Mouse (Mus musculus) heart, embryonic 10.5 days (tissue): ENCODE results near the gene Tns1. TPM values are rescaled to one million over a fixed set of nuclear protein-coding genes. Genes with fewer than 3 reads are reported as not detected.

Experiments used
- DNase-seq: peaks from one replicate; pipeline ENCODE4 v3.0.0-alpha.2; 2017; ENCODE audit warnings: low spot score
- H3K27ac ChIP-seq: fragments of 300-500 bp; sonication (generic); 2 replicates; pipeline ENCODE4 v1.5.1; 2016; ENCODE audit warnings: mild to moderate bottlenecking
- H3K27me3 ChIP-seq: fragments of 300-500 bp; sonication (generic); 2 replicates; pipeline ENCODE4 v1.6.1; 2016; ENCODE audit warnings: mild to moderate bottlenecking; ENCODE audit not compliant: poor library complexity, insufficient read depth, severe bottlenecking
- H3K36me3 ChIP-seq: fragments of 300-500 bp; sonication (generic); 2 replicates; pipeline ENCODE4 v1.6.1; 2016; ENCODE audit warnings: mild to moderate bottlenecking, moderate library complexity
- H3K4me1 ChIP-seq: fragments of 300-500 bp; sonication (generic); 2 replicates; pipeline ENCODE4 v1.6.1; 2016; ENCODE audit warnings: mild to moderate bottlenecking
- H3K4me3 ChIP-seq: fragments of 300-500 bp; sonication (generic); 2 replicates; pipeline ENCODE4 v1.5.1; 2016; ENCODE audit warnings: mild to moderate bottlenecking, moderate library complexity
- H3K9me3 ChIP-seq: fragments of 300-500 bp; sonication (generic); 2 replicates; pipeline ENCODE4 v1.6.1; 2016; ENCODE audit warnings: mild to moderate bottlenecking, moderate library complexity
- WGBS: fragments of 180-500 bp; shearing (Covaris S2); methylation state at CpG from one replicate; pipeline ENCODE4 v1.1.7; 2016; 5-methylcytosine and 5-hydroxymethylcytosine counted together
- polyA plus RNA-seq: library from polyadenylated mRNA; unstranded; fragments of >200 nt; fragmentation: Nextera tagmentation; extraction: Ambion mirVana; gene quantifications from 2 replicates; pipeline ENCODE4 v1.2.1, GENCODE M21; 2016

Gene Tns1
- polyA plus RNA-seq, 1 experiment from 2014 or later = 49.8 TPM

DNA sequence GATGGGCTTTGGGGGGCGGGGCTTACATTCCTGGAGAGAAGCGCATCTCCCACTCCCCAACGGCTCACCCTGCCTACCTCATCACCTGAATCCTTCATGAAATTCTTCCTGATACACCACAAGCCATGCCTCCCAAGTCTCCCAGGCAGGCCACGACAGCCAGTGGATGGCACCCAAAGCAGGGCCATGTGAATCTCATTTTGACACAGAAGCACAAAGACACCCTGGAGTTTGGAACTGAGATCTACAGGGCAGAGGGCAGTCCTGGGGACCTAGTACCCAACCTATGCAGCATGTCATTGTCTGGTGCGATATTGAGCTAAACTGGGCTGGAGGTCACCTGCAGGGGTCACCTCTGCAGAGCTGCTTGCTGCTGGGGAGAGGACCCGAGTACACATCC, 104.0 kb downstream of the Tns1 start:
- H3K9me3 ChIP-seq = no peaks in the 10 kb centered on the region
- WGBS = 44% methylated on average over 6 of the region's 6 CpGs

GRCm38 (mm10) chr1:74017399-74018172, 106.7 kb downstream of the Tns1 start:
- Histone ChIP-seq H3K36me3 (peaks cover 8% of the 10 kb centered on the region; the same call in 1 of the 2 replicates), H3K4me1 (peaks cover 83% of the 10 kb centered on the region), H3K27me3 (no peaks in the 10 kb centered on the region; the same call in 1 of the 2 replicates), H3K27ac (peak overlapping the region; percentile 83), H3K4me3 (no peak overlapping the region), H3K9me3 (no peaks in the 10 kb centered on the region)
- DNase-seq = no peak
- 79% methylated on average over 9 of the region's 9 CpGs for WGBS

More for the DNA sequence above, 104.0 kb downstream of the Tns1 start:
- DNase-seq = no peak
- no peaks in the 10 kb centered on the region for H3K27me3 ChIP-seq
- peak overlapping the region; percentile 77; the same call in 1 of the 2 replicates for H3K27ac ChIP-seq
- H3K4me1 ChIP-seq = peaks cover 87% of the 10 kb centered on the region
- H3K4me3 ChIP-seq = no peak overlapping the region
- no peaks in the 10 kb centered on the region for H3K36me3 ChIP-seq

DNA sequence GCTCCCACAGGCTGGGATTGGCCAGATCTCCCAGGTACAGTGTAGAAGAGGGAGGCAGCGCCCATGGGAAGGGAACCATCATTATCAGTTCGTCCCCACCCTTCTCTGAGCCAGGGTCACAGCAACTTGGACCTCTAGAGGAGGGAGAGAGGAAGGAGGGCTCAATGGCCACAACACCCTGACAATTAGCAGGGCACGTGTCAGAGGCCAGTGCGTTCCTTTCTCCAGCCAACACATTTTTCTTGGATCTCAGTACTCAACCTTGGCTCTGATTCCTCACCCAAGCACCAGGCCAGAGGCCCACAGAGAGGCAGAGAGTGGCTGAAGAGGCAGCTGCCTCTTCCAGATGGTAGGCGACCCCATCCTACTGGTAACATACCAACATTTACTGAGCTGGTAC, 107.6 kb downstream of the Tns1 start:
- Histone ChIP-seq H3K36me3 (peaks cover 8% of the 10 kb centered on the region; the same call in 1 of the 2 replicates), H3K4me1 (peaks cover 82% of the 10 kb centered on the region), H3K27me3 (no peaks in the 10 kb centered on the region; the same call in 1 of the 2 replicates), H3K4me3 (no peak overlapping the region), H3K9me3 (no peaks in the 10 kb centered on the region), H3K27ac (peak overlapping the region; percentile 83)
- WGBS = 71% methylated on average over 5 of the region's 5 CpGs
- DNase-seq = no peak

DNA sequence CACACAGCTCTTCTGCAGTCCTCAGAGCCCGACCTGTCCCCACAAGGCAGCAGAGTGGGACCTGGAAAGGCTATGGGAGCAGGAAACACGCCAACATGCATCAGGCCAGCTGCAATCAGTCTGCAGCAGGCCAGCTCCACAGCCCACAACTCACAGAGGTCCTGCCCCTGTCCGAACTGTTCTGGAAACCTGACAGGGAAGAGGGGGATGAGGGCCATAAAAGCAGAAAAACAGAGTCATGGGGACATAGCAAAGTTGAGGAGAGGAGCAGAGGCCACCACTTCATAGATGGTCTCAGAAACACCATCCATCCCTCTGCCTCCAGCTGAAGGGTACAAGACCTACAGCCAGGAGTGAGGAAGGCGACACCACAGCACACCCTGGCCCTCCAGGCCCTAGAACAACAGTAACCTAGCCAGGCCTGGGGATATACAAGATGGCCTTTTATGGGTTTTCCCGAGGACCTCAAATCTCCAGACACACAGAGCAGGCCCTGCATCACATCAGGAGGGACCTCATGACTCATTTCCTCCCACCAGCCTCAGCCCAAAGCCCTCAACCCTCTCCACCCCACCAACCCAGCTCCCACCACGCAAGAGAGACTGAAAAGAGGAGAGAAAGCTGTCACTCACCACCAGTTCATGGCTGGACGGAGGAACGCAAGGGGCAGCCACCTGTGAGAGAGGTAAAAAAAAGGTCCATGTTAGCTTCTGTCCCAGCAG, 108.6 kb downstream of the Tns1 start:
- no peaks in the 10 kb centered on the region; the same call in 1 of the 2 replicates for H3K27me3 ChIP-seq
- WGBS = 47% methylated on average over 8 of the region's 8 CpGs
- no peak for DNase-seq
- no peaks in the 10 kb centered on the region for H3K9me3 ChIP-seq
- peak overlapping the region; percentile 83 for H3K27ac ChIP-seq
- no peak overlapping the region for H3K4me3 ChIP-seq
- H3K36me3 ChIP-seq = peaks cover 13% of the 10 kb centered on the region; the same call in 1 of the 2 replicates
- H3K4me1 ChIP-seq = peaks cover 73% of the 10 kb centered on the region

GRCm38 (mm10) chr1:74014538-74015327, 109.5 kb downstream of the Tns1 start:
- H3K4me1 ChIP-seq = peaks cover 68% of the 10 kb centered on the region
- no peak for DNase-seq
- 58% methylated on average over 8 of the region's 14 CpGs for WGBS

DNA sequence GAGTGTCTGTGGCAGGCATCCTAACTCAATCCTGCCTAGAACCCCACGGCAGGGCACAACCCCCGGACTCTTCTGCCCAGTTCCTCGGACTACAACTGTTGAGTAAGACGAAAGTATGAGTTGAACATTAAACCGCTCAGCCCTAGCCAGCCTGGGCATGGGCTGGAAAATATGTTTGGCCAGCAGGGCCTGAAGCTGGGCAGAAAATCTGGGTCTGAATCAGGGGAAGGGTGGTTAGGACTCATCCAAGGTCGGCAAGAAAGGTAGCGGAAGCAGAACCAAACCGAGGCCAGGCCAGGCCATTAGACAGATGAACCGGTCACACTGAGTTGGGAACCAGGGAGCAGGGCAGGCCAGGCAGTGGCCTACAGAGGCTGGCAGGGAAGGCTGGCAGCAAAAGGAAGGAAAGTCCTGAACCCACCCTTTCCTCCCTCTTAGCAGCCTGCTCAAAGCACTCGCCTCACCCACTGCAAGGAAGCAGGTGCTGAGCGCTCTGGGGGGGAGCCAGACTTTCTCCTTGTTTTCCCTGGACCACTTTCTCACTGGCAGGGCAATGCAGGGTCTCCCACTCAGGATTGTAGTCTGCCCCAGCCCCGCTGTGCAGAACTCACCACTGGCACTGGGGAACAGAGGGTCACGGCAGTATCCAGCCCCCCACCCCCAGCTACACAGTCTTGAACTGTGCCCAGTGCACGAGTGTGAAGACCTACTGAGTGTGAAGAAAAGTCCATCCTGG, 110.8 kb downstream of the Tns1 start:
- Histone ChIP-seq H3K4me3 (no peak overlapping the region), H3K4me1 (peaks cover 79% of the 10 kb centered on the region), H3K27ac (peak overlapping the region; percentile 36), H3K27me3 (no peaks in the 10 kb centered on the region; the same call in 1 of the 2 replicates), H3K36me3 (peaks cover 16% of the 10 kb centered on the region; the same call in 1 of the 2 replicates), H3K9me3 (no peaks in the 10 kb centered on the region)
- WGBS = 85% methylated on average over 14 of the region's 14 CpGs
- no peak for DNase-seq

More at GRCm38 (mm10) chr1:74014538-74015327, 109.5 kb downstream of the Tns1 start:
- Histone ChIP-seq H3K27me3 (no peaks in the 10 kb centered on the region; the same call in 1 of the 2 replicates), H3K36me3 (peaks cover 16% of the 10 kb centered on the region; the same call in 1 of the 2 replicates), H3K9me3 (no peaks in the 10 kb centered on the region), H3K27ac (peak overlapping the region; percentile 83), H3K4me3 (no peak overlapping the region)

GRCm38 (mm10) chr1:74012706-74013105, 111.5 kb downstream of the Tns1 start:
- H3K27ac ChIP-seq = peak overlapping the region; percentile 36; the same call in 1 of the 2 replicates
- H3K9me3 ChIP-seq = no peaks in the 10 kb centered on the region
- no peaks in the 10 kb centered on the region; the same call in 1 of the 2 replicates for H3K27me3 ChIP-seq
- no peak for DNase-seq
- peaks cover 79% of the 10 kb centered on the region for H3K4me1 ChIP-seq
- no peak overlapping the region for H3K4me3 ChIP-seq
- 89% methylated on average over 10 of the region's 10 CpGs for WGBS
- H3K36me3 ChIP-seq = peaks cover 16% of the 10 kb centered on the region; the same call in 1 of the 2 replicates

DNA sequence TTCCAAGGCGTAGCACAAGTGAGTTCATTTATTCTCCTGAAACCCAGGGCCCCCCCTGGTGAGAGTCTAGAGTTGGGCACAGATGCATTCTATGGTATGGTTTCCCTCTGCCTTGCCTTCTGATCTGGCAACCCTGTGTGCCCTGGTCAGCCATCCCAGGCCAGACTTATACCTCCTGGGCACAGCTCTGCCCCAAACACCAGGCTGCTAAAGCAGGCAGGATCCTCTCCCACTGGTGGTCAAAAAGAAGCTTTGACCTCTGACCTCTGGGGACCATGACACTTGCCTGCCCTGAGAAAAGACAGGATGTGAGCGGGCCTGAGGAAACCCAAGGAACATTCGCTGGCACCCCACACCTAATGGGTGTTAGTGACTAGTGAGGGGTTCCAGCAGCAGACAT, 114.8 kb downstream of the Tns1 start:
- H3K9me3 ChIP-seq = no peaks in the 10 kb centered on the region
- no peaks in the 10 kb centered on the region; the same call in 1 of the 2 replicates for H3K27me3 ChIP-seq
- H3K27ac ChIP-seq = peak overlapping the region; percentile 92
- WGBS = 84% methylated on average over 3 of the region's 3 CpGs
- peaks cover 71% of the 10 kb centered on the region for H3K4me1 ChIP-seq
- DNase-seq = no peak
- H3K36me3 ChIP-seq = peaks cover 16% of the 10 kb centered on the region; the same call in 1 of the 2 replicates
- H3K4me3 ChIP-seq = no peak overlapping the region

- no peaks in the 10 kb centered on the region for H3K9me3 ChIP-seq
- H3K27ac ChIP-seq = peak overlapping the region; percentile 92
- peaks cover 69% of the 10 kb centered on the region for H3K4me1 ChIP-seq
- DNase-seq = no peak
- H3K36me3 ChIP-seq = peaks cover 15% of the 10 kb centered on the region; the same call in 1 of the 2 replicates
- WGBS = 77% methylated on average over 3 of the region's 3 CpGs
- H3K27me3 ChIP-seq = no peaks in the 10 kb centered on the region; the same call in 1 of the 2 replicates
- H3K4me3 ChIP-seq = no peak overlapping the region
These were observed 115.3 kb downstream of the Tns1 start for GRCm38 (mm10) chr1:74008966-74009365.

- H3K27ac ChIP-seq = peak overlapping the region; percentile 92
- DNase-seq = no peak
- 15% methylated on average over 5 of the region's 5 CpGs for WGBS
- H3K4me3 ChIP-seq = peak overlapping the region; percentile 10; the same call in 1 of the 2 replicates
- no peaks in the 10 kb centered on the region for H3K9me3 ChIP-seq
- H3K4me1 ChIP-seq = peaks cover 69% of the 10 kb centered on the region
- peaks cover 11% of the 10 kb centered on the region; the same call in 1 of the 2 replicates for H3K36me3 ChIP-seq
- no peaks in the 10 kb centered on the region; the same call in 1 of the 2 replicates for H3K27me3 ChIP-seq
These were observed 115.8 kb downstream of the Tns1 start for GRCm38 (mm10) chr1:74008498-74008897.

- peak overlapping the region; percentile 92 for H3K27ac ChIP-seq
- peaks cover 8% of the 10 kb centered on the region; the same call in 1 of the 2 replicates for H3K36me3 ChIP-seq
- WGBS = 29% methylated on average over 7 of the region's 7 CpGs
- no peak for DNase-seq
- H3K9me3 ChIP-seq = no peaks in the 10 kb centered on the region
- peaks cover 70% of the 10 kb centered on the region for H3K4me1 ChIP-seq
- no peaks in the 10 kb centered on the region for H3K27me3 ChIP-seq
- H3K4me3 ChIP-seq = peak overlapping the region; percentile 10; the same call in 1 of the 2 replicates
These were observed 116.7 kb downstream of the Tns1 start for GRCm38 (mm10) chr1:74007398-74008050.
